Mouse (Mus musculus): ENCODE data around the gene Tor4a. TPM values are rescaled to one million over a fixed set of nuclear protein-coding genes. Genes with fewer than 3 reads are reported as not detected.

The Tor4a gene
- total RNA-seq, 2 experiments from 2014 or later = 11.6 to 19.5 TPM

DNA sequence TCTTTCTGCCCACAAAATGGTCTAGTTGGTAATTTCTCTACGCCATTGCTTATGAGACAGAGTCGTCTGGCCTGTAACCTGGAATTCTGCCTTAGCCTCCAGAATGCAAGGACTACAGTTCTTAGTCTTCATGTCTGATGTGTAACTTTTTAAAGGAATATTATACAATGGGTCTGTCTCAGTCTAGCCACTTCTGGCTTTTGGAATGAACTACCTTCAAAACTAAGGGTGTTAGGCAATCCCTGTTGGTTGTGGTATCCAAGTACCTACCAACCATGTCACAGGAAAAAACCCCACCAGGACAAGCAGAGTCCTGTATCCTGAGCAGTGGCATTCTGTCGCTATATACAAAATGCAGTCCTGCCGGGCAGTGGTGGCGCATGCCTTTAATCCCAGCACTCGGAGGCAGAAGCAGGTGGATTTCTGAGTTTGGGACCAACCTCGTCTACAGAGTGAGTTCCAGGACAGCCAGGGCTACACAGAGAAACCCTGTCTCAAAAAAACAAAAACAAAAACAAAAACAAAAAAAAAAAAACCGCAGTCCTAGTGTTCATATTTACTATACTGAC, 29.2 kb upstream of the Tor4a start:
- DNase-seq (ENCODE audit: low spot score in 2 of 2) = no peak

DNA sequence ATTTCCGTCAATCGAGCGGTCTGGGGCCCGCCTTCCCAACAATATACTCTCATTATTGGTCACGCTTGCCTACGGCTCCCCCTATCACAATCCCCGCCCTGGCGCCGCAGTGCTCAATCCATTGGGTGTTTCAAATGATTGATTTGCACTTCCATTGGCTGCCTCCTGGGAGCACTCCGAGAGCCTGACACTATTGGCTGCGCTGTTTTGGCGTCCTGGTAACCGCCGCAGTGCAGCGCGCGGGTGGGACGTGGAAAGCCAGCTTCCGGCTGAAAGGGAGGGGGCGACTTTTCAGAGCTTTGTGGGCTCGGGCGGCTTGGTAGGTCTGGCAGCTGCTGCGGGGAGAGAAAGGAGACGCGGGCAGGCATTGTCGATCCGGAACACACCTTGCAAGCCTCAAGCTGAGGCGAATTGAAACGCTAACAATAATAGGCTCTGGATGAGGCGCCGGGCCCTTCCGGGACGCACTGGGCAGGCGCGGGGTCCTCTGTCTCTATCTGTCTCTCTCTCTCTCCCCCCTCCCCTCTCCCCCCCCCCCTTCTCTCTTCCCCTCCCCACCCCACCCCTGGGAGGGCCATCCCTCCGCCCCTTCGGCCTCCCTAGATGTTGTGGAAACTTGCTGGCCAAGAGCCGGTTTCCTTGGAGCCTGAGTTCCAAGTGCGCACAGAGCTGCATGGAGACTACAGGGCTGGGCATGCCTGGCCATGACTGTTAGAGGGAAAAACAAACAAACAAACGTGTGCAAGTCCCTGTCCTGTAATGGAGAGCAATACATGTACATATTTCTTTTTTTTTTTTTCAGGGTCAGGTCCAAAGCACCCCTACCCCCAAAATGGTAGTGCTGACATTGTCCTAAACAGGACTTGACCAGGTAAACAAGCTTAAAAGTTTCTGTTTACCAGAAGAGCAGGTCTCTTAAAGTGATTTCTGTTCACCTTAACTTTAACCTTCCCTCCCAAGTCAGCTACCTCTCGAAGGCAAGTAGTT, 28.4 kb upstream of the Tor4a start:
- peak; percentile 86 to 87 for DNase-seq (ENCODE audit: low spot score in 2 of 2)

DNA sequence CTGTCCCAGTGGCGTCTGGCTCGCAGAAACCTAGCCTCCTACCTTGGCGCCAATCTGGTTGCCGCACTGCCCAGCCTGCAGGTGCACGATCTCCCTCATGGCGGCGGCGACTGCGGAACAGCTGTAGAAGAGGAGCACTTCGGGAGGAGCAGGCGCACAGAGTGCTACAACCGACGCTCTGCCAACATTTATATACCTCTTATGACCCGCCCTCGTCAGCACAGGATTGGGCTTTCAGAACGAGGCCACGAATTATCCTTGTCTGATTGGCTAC, 27.7 kb upstream of the Tor4a start, which contains the start of gene Tubb4b:
Gene Tubb4b, minus strand, starts transcription at position 211 of the 274 bp plus-strand sequence.
- DNase-seq (ENCODE audit: low spot score in 2 of 2) = no peak

DNA sequence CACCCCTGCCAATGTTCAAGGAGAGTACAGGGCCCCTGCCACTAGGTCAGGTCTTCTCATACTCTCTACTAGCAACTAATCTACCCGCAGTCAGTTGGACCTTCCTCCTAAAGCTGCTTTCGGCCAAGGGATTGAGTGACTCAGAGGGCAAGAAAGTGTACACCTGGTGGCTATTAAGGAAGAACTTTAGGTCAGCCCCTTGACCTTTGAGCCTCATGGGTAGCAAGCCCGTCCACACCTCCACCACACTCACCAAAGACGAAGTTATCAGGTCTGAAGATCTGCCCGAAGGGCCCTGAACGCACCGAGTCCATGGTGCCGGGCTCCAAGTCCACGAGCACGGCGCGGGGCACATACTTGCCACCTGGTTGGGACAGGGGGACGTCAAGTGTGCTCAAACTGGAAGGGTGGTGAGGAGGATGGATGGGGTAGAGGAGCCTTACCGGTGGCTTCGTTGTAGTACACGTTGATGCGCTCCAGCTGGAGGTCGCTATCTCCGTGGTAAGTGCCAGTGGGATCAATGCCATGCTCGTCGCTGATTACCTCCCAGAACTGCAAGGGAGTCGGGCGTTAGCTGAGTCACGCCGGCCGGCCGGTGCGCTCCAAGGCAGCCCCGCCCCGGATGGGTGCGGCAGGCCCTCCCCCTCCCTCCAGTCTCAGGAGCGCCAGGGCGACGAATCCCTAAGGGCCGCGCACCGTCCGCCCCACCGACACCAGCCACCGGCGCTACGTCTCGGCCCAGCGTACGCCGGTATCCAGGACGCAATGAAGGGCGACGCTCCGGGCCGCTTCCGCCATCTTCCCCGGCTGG, 27.2 kb upstream of the Tor4a start:
- peak; percentile 82 for DNase-seq (ENCODE audit: low spot score in 2 of 2)

DNA sequence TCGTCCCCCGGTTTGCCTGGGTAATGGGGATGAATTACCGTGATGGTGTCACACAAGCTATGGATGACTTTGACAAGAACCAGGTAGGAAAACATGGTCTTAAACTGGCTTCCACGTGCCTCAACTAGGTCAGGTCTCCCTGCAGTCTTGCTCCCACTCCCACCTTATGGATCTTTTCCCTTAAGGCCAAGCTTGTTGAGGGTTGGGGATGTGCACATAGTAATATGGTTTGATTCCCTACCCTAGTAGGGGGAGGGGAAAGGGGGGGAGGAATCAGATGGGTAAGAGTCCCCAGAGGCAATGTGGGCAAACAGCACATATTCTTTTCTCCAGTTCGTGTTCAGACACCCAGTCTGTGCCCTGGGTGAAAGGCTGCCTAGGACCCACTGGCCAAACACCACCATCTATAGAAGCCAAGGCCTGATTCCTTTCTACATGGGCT, 24.7 kb upstream of the Tor4a start:
- DNase-seq (ENCODE audit: low spot score in 2 of 2) = no peak

DNA sequence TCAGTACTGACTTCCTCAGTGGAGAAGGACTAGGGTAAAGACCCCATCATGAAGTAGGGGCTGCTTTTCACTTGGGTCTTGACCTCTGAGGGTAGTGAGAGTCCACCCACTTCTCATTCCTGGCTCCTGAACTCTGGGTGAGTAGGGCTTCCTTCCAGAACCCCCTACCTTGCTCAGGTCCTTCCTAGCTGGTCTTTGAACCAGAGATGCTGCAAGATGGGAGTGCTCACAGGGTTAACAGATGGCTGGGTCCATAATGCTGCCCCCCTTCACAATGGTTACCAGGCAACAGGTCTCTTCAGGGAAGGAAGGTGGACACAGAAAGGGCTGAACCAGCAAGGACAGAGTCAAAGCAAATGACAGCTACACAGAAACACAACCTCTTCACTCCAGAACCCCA, 21.8 kb upstream of the Tor4a start, which contains the start of gene Fam166a:
Gene Fam166a, plus strand, starts transcription at position 301 of the 400 bp plus-strand sequence.
- DNase-seq (ENCODE audit: low spot score in 2 of 2) = no peak

DNA sequence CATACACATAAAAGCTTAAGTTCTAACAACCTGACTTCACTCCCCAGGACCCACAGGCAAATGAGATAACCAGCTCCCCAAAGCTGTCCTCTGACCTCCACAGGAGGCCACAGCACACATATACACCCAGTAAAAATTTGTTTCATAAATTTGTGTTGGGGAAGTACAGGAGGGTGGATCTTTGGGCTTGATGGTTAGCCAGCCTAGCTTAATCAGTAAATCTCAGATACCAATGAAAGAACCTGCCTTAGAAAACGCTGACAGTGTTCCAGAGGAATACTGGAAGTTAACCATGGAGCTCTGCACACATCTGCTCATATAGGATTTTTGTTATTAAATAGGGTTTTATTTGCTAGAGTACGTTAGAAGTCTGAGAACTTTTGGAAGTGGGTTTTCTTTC, 21.0 kb upstream of the Tor4a start:
- no peak for DNase-seq (ENCODE audit: low spot score in 2 of 2)

DNA sequence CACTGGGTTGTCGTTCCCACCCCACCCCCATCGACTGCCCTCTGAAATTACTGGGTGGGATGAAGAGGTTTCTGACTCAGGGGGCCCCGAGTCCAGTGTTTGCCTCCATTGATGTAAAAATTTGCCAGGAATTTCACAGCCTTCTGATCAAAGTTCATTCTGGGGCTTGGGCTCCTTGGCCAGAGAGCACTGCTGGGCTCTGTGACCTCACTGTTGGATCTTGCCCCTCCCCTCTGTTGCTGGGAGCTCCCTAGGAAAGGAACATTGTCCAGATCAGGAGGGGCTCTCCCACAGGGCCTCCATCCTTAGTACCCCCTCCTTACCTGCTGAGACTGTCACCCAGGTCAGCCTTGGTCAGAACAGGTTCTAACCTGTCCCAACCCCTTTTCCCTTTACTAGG, 17.8 kb upstream of the Tor4a start, which contains the start of gene Stpg3:
Gene Stpg3, minus strand, starts transcription at position 194 of the 400 bp plus-strand sequence.
- DNase-seq (ENCODE audit: low spot score in 2 of 2) = no peak

DNA sequence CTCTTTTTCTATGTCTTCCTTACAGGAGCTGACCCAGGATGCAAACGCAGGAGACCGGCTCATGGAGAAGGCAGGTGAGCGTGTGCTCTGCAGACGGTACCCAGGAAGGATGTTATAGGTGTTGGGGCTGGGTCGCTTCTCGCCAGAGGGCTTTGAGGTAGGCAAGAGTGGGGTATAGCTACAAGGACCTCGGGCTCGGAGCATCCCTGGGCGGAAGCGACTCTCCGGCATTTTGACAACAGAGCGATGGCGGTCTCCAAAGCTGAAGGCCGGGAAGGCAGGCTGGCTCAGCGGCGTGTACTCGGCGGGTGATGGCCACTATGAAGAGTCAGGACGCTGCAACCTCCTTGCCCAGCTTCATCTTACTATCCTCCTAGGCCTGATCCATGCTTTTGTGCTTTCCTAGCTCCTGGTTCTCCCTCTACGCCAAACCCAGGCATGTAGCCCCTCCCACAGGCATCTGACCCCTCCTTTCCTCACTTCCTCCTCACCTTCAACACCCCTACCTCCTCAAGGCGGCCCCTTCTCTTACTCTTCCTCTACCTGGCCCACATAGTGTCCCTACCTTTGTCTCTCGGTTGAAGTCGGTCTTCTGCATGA, 16.7 kb upstream of the Tor4a start:
- no peak for DNase-seq (ENCODE audit: low spot score in 2 of 2)

DNA sequence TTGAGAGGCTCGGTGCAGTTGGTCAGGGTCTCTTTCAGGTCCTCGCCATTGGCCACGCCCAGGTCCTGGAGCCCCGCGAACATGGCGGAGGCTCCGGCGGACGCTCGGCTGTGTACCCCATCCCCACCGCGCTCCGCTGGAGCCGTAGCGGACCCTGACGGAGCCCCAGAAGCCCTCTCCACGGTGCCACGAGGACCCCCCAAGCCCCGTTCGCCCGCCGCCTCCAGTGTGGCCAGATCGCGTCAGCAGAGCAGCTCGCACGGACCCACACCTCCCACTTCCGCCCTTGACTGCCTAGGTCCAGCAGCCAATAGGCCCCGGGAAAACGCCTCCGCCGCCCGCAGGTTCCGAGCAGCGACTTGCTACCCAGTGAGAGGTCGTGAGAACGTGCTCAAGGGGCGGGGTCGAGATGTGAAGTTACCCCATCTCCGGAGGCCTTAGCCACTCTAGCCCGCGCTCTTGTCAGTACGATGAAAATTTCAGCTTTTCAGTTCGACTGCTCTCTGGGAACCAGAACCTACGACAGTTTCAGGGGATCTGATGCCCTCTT, 14.5 kb upstream of the Tor4a start, which contains the start of gene Nelfb:
Gene Nelfb, minus strand, starts transcription at position 369 of the 550 bp plus-strand sequence.
- peak; percentile 87 to 89 for DNase-seq (ENCODE audit: low spot score in 2 of 2)

DNA sequence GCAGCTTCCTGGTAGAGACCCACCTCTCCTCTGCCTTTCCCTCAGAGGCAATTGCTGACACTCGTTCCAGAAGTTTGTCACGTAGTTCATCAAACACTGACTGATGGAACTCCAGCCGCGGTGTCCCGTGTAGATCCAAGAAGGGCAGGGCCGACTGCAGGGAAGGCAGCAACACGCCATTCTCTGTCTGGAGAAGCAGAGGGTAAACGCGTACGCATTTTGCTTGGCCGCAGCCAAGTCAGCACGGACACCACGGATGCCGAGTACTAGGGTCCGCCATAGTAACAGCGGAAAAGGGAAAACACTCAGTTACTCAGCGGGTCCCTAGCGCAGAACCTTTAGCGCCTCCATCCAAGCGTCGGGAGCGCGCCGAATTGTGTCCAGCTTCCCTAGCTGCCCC, 14.0 kb upstream of the Tor4a start:
- DNase-seq (ENCODE audit: low spot score in 2 of 2) = no peak

DNA sequence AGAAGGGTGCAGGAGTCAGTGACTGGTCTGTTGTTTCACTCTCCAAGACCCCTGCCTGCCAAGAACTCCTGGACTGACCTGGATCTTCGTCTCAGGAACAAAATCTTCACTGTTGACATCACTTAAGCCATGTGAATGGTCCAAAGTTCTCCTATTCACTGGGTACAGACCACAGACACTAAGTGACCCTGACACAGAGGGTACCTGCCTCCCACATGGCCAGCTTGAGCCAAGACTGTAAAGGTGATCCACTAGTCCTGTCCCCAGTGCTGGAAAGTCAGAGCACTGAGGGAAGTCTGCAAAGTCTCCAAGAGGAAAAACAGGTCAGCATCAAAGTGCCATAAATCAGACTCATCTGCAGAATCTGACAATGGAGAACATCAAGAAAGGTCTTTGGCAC, 10.9 kb upstream of the Tor4a start:
- no peak for DNase-seq (ENCODE audit: low spot score in 2 of 2)

DNA sequence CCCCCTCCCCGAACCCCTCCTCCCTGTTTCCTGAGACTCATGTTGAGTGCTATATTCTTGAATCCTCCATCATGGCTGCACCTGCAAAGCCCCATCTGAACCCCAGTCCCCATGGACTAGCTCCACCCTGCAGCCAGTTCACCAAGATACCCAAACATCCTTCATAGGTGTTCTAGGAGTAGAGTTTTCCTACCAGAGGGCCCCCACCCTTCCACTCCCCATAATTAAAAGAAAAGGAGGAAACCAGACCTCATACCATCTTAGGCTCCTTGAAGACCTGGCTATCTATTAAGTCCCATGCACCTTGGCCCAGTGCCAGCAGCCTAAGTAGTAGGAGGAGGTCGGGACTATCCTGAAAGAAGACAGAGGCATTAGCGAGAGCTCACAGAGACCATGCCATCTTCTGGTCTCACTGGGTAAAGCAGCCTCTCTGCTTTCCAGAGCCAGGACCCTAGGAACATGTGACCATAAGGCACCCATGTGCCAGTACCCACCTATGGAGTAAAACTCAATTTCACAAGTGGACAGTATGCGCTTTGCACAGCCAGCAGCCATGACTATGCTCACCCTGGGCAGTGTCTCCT, 7.0 kb upstream of the Tor4a start:
- DNase-seq (ENCODE audit: low spot score in 2 of 2) = no peak

DNA sequence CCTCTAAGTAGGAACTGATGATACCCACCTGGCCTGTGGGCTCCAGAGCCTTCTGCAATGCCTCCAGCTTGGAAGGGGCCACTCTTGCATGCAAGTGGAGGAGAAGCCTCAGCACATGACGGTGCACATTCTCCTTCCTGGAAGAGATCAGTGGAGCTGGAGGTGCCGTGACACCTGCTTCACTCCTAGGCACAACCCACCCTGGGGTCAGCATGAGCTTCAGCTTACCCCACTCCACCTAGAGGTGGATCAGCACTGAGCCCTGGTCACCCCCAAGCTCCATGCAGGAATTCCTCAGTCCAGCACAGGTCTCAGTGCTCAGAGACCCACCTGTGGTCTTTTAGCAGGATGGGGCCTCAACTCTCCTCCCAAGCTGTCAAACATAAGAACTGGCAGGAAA, 3.9 kb upstream of the Tor4a start:
- DNase-seq (ENCODE audit: low spot score in 2 of 2) = no peak

DNA sequence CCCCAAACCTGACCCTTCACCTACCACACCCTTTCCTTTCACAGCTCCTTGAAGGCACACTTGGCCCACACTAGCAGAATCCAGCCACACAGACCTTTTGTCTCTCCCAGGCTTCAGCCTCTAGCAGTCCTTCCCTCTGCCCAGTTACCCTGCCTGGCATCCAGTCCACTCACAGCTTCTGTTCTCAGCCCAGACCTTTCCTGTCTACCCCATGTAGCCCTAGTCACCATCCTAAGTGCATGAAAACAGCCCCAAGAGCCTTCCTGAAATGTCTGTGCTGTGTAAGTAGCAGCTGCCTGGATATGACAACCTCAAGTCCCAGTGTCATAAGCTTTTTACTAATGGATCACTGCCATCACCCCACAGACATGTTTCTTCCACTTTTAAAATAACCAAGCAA, 1.3 kb upstream of the Tor4a start:
- no peak for DNase-seq (ENCODE audit: low spot score in 2 of 2)

DNA sequence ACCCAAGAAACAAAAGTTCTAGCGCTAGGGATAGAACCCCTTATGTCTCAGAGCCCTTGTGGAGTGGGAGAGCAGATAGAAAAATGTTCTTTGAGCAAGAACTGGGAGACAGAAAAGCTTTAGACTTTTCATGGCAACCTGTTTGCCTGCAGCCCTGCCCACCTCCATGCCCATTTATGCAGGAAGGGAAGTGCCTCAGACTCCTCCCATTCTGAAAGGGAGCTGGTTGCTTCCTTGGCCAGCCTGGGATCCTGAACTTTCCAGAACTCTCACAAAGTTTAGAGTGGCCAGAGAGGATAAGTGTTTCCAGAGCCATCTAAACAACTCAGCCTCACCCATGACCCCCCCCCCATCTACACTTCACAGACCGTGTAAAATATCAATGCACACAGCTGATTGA, 505 bp upstream of the Tor4a start:
- no peak for DNase-seq (ENCODE audit: low spot score in 2 of 2)

DNA sequence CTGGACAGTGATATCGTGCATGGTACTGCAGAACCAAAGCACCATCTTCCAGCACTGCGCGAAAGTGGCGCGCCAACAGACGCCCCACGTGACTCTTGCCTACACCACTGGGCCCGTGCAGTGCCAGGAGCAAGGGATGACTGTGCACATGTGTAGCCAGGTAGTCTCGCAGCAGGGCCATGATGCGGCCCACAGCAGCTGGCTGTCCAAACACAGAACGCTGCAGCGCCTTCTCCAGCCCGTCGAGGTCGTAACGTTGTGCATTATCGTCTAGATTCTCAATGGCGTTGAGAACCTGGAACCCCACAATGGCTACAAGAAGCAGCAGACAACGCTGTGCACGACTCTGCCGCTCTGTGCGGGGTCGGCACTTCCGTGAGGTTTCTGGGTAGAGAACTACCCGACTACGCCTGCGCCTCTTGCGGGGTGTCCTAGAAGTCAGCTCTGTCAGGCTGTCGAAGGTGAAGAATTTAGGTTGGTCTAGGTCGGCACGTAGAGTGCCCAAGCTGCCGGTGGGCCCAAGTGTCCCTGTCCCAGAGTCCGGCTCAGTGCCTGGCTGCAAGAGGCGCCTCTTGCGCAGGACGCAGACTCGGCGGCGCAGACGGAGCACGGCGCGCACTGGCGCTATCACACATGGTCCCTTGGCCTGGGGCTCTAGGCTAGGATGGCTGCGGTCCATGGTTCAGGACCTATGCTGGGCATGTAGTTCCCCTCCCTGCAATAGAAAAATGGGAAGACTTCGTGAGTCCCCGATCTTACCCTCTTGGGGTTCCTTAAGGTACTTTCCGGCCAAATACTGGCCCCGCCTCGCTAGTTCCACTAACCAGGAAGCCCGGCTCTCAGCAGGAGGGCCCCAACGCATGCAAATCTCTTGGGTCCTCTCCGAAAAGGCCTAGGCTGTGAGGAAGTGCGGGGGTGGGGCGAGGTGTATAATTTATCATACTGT, 1.2 kb downstream of the Tor4a start:
- peak; percentile 61 to 62 for DNase-seq (ENCODE audit: low spot score in 2 of 2)

DNA sequence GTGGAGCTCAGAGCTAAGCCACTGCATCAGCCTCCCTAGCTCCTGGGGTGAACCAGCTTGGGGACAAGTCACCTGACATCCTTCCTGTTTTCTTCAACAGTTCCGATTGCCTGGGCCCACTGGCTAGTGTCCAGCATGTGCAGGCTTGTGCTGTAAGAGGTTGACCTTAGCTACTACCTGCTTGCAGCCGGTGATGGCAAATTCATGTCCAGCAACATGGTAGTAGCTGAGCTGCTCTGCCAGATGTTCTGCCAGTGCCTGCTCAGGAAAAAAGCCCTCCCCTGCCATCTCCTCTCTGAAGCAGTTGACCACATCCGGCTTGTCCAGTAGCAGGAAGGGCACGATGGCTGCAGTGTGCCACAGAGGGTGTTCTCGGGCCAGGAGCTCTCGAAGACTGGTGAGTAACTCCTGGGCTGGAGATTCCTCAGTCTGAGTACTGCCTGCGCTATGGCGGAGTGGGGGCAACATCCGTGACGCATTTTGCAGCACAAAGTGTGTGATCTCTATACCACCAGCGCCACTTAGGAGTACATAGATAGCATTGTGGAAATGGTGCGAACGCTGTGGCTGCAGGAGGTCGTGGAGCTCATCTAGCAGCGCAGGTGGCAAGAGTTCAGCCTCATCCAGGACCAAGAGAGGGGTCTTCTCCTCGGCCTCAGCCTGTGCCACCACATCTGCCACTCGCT, 2.1 kb downstream of the Tor4a start:
- DNase-seq (ENCODE audit: low spot score in 2 of 2) = peak in 1 of 2 experiments; percentile 31

DNA sequence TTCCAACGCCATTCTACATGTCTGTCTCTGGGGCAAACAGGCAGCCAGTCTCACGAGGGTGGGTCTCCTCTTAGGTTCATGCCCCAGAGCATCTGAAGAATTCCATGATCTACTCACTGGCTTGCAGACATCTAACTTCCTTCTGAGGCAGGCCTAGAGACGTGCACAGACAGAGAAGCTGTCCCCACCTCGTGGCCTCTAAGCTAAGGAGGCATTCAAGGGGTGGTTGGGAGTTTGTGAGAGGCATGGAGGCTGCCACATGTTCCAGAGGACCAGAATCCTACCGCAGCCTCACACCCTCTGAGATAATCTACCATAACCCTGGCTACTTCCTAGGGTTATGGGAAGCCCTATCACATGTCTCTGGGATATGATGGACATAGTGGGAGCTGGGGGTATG, 2.7 kb downstream of the Tor4a start:
- DNase-seq (ENCODE audit: low spot score in 2 of 2) = no peak
